Comparison of ENCODE assay signal across 14 mouse cellular contexts in genomic region chr9:64806335-64807060, GRCm38 (mm10). TPM values are rescaled to one million over a fixed set of nuclear protein-coding genes. Genes with fewer than 3 reads are reported as not detected.
DNase-seq lines count a peak whose midpoint lies in the region; ATAC-seq and TF ChIP-seq lines count a peak whose summit lies in the region.
"Had no signal": no experiment of that assay in that cellular context is flagged by ENCODE, and none has a peak within 500 bp of the region (broad histone marks: within the 10 kb centered on the region; RNA-seq: fewer than 3 reads in every experiment).

No protein-coding gene starts in this region.

- H3K27ac ChIP-seq in lung, embryonic 14.5 days (ENCODE audit: low read depth), result peak overlapping the region; percentile 5; the same call in 1 of the 2 replicates
- H3K27ac ChIP-seq: embryonic facial prominence, embryonic 10.5 days; hindbrain, embryonic 15.5 days had no signal

- no peak for TF ChIP-seq CTCF in lung, embryonic 14.5 days (IDR thresholded peaks at IDR 0.05; ENCODE audit: low read depth)

- WGBS in lung, embryonic 14.5 days, result 50% methylated on average over 6 of the region's 6 CpGs

- H3K27me3 ChIP-seq in lung, embryonic 14.5 days (ENCODE audit: insufficient read depth, low read length), result no peaks in the 10 kb centered on the region
- H3K27me3 ChIP-seq: hindbrain, embryonic 15.5 days had no signal

- H3K4me2 ChIP-seq in lung, embryonic 14.5 days, result no peak overlapping the region
- H3K4me2 ChIP-seq: hindbrain, embryonic 15.5 days had no signal

- no peak for ATAC-seq in lung, embryonic 14.5 days (ENCODE audit: insufficient read depth)
- peak; percentile 41 for ATAC-seq in megakaryocyte-erythroid progenitor cell, adult 5-6 weeks (replicated peaks; ENCODE audit: low FRiP score, low TSS enrichment, poor library complexity, severe bottlenecking)

- H3K4me3 ChIP-seq in lung, embryonic 14.5 days (ENCODE audit: low read depth, low read length), result no peak overlapping the region
- H3K4me3 ChIP-seq: embryonic facial prominence, embryonic 10.5 days; hindbrain, embryonic 15.5 days had no signal

- H3K36me3 ChIP-seq in lung, embryonic 14.5 days (ENCODE audit: insufficient read depth), result no peaks in the 10 kb centered on the region
- H3K36me3 ChIP-seq: embryonic facial prominence, embryonic 10.5 days; hindbrain, embryonic 15.5 days had no signal

- H3K9ac ChIP-seq in lung, embryonic 14.5 days, result no peak overlapping the region
- H3K9ac ChIP-seq: hindbrain, embryonic 15.5 days had no signal

- H3K9me3 ChIP-seq in lung, embryonic 14.5 days (ENCODE audit: low read depth, low read length), result no peaks in the 10 kb centered on the region
- H3K9me3 ChIP-seq: embryonic facial prominence, embryonic 10.5 days; hindbrain, embryonic 15.5 days had no signal

- H3K4me1 ChIP-seq in lung, embryonic 14.5 days (ENCODE audit: insufficient read depth), result no peaks in the 10 kb centered on the region

- DNase-seq in lung, embryonic 14.5 days, result no peak
- no peak for DNase-seq in lung, postnatal 4 days
- DNase-seq in c-Kit-negative CD71-positive TER-119-positive erythroid progenitor cells, embryonic 14.5 days (ENCODE audit: low read depth, low spot score), result peak; percentile 66
- DNase-seq in liver, result peak; percentile 62
- no peak for DNase-seq in spleen, postnatal 4 days (ENCODE audit: low spot score in 2 of 2)
- no peak for DNase-seq in cerebellum, adult 11 months
- DNase-seq: kidney, adult 8-10 months; layer of hippocampus, postnatal 36 days; left cerebral cortex, postnatal 4 days; lung, adult 2 months; thymus, postnatal 4 days had no signal

RNA-seq across cellular contexts. Expression of gene Dennd4a, which starts 4.6 kb away (rescaled TPM):
- polyA plus RNA-seq in lung, embryonic 14.5 days (2014; fragmentation: Nextera tagmentation; extraction: Ambion mirVana), result 9.8 and 10.9 TPM in 2 replicates
- total RNA-seq in megakaryocyte-erythroid progenitor cell, adult 5-6 weeks (2014; fragmentation: Nextera tagmentation), result 56.7 and 85.2 TPM in 2 replicates
- total RNA-seq in megakaryocyte-erythroid progenitor cell, adult 5-6 weeks (2017), result 46.2 and 50.6 TPM in 2 replicates

Comparison
In these comparisons a context has a peak if more than half of its experiments do, and no peak if none do; other contexts are left out.
1. DNase-seq: peak in c-Kit-negative CD71-positive TER-119-positive erythroid progenitor cells, embryonic 14.5 days (single experiment) and liver (single experiment); none in lung, embryonic 14.5 days (single experiment), lung, postnatal 4 days (0 of 2), spleen, postnatal 4 days (0 of 2) and cerebellum, adult 11 months (single experiment).